Mouse (Mus musculus): ENCODE measurements around the gene Slc16a1. TPM values are rescaled to one million over a fixed set of nuclear protein-coding genes. Genes with fewer than 3 reads are reported as not detected.

The Slc16a1 gene
- polyA plus RNA-seq, 1 experiment from 2014 or later = 76.4 TPM

- 59% methylated on average over 6 of the region's 6 CpGs for WGBS (ENCODE audit: insufficient replicate concordance)
- Histone ChIP-seq H3K27me3 (ENCODE audit: control insufficient read depth, insufficient read depth, low read length) (no peaks in the 10 kb centered on the region), H3K4me3 (ENCODE audit: low read depth, low read length) (no peak overlapping the region), H3K4me2 (no peak overlapping the region), H3K4me1 (ENCODE audit: control insufficient read depth, insufficient read depth, low read length) (no peaks in the 10 kb centered on the region), H3K9me3 (replicated peaks; ENCODE audit: control insufficient read depth, low read length) (no peaks in the 10 kb centered on the region), H3K36me3 (ENCODE audit: control insufficient read depth, insufficient read depth, low read length) (no peaks in the 10 kb centered on the region), H3K9ac (ENCODE audit: low read depth, low read length) (no peak overlapping the region), H3K27ac (ENCODE audit: low read depth, low read length) (no peak overlapping the region)
- ATAC-seq (replicated peaks; ENCODE audit: insufficient number of reproducible peaks, low FRiP score, low TSS enrichment) = no peak
Observed at GRCm38 (mm10) chr3:104610453-104611230, 27.8 kb upstream of the Slc16a1 start.

GRCm38 (mm10) chr3:104611951-104612350 lies 26.5 kb upstream of the Slc16a1 start:
- H3K36me3 ChIP-seq (ENCODE audit: control insufficient read depth, insufficient read depth, low read length) = no peaks in the 10 kb centered on the region
- whole genome bisulfite sequencing (ENCODE audit: insufficient replicate concordance) = 76% methylated on average over 3 of the region's 3 CpGs

GRCm38 (mm10) chr3:104613102-104613501 lies 25.4 kb upstream of the Slc16a1 start:
- 45% methylated on average over 5 of the region's 5 CpGs for WGBS (ENCODE audit: insufficient replicate concordance)
- no peak overlapping the region for H3K4me3 ChIP-seq (ENCODE audit: low read depth, low read length)

More at GRCm38 (mm10) chr3:104611951-104612350, 26.5 kb upstream of the Slc16a1 start:
- Histone ChIP-seq H3K4me1 (ENCODE audit: control insufficient read depth, insufficient read depth, low read length) (peaks cover 4% of the 10 kb centered on the region; the same call in 1 of the 2 replicates), H3K27me3 (ENCODE audit: control insufficient read depth, insufficient read depth, low read length) (no peaks in the 10 kb centered on the region), H3K9ac (ENCODE audit: low read depth, low read length) (no peak overlapping the region), H3K9me3 (replicated peaks; ENCODE audit: control insufficient read depth, low read length) (no peaks in the 10 kb centered on the region), H3K4me3 (ENCODE audit: low read depth, low read length) (no peak overlapping the region), H3K4me2 (no peak overlapping the region), H3K27ac (ENCODE audit: low read depth, low read length) (no peak overlapping the region)
- no peak for ATAC-seq (replicated peaks; ENCODE audit: insufficient number of reproducible peaks, low FRiP score, low TSS enrichment)

GRCm38 (mm10) chr3:104614081-104614480 lies 24.4 kb upstream of the Slc16a1 start:
- peaks cover 4% of the 10 kb centered on the region; the same call in 1 of the 2 replicates for H3K4me1 ChIP-seq (ENCODE audit: control insufficient read depth, insufficient read depth, low read length)
- no peak overlapping the region for H3K4me3 ChIP-seq (ENCODE audit: low read depth, low read length)
- WGBS (ENCODE audit: insufficient replicate concordance) = 86% methylated on average over 1 of the region's 1 CpGs
- no peak overlapping the region for H3K4me2 ChIP-seq
- H3K27me3 ChIP-seq (ENCODE audit: control insufficient read depth, insufficient read depth, low read length) = no peaks in the 10 kb centered on the region
- H3K27ac ChIP-seq (ENCODE audit: low read depth, low read length) = no peak overlapping the region
- no peak for ATAC-seq (replicated peaks; ENCODE audit: insufficient number of reproducible peaks, low FRiP score, low TSS enrichment)
- H3K9me3 ChIP-seq (replicated peaks; ENCODE audit: control insufficient read depth, low read length) = no peaks in the 10 kb centered on the region
- H3K36me3 ChIP-seq (ENCODE audit: control insufficient read depth, insufficient read depth, low read length) = no peaks in the 10 kb centered on the region
- no peak overlapping the region for H3K9ac ChIP-seq (ENCODE audit: low read depth, low read length)

More at GRCm38 (mm10) chr3:104613102-104613501, 25.4 kb upstream of the Slc16a1 start:
- H3K36me3 ChIP-seq (ENCODE audit: control insufficient read depth, insufficient read depth, low read length) = no peaks in the 10 kb centered on the region
- no peak overlapping the region for H3K9ac ChIP-seq (ENCODE audit: low read depth, low read length)
- H3K4me2 ChIP-seq = no peak overlapping the region
- H3K27ac ChIP-seq (ENCODE audit: low read depth, low read length) = no peak overlapping the region
- H3K27me3 ChIP-seq (ENCODE audit: control insufficient read depth, insufficient read depth, low read length) = no peaks in the 10 kb centered on the region
- H3K4me1 ChIP-seq (ENCODE audit: control insufficient read depth, insufficient read depth, low read length) = peaks cover 4% of the 10 kb centered on the region; the same call in 1 of the 2 replicates
- H3K9me3 ChIP-seq (replicated peaks; ENCODE audit: control insufficient read depth, low read length) = no peaks in the 10 kb centered on the region
- ATAC-seq (replicated peaks; ENCODE audit: insufficient number of reproducible peaks, low FRiP score, low TSS enrichment) = no peak

- no peak overlapping the region for H3K9ac ChIP-seq (ENCODE audit: low read depth, low read length)
- 71% methylated on average over 2 of the region's 2 CpGs for WGBS (ENCODE audit: insufficient replicate concordance)
Observed at GRCm38 (mm10) chr3:104615216-104615615, 23.3 kb upstream of the Slc16a1 start.

GRCm38 (mm10) chr3:104616155-104616554 lies 22.3 kb upstream of the Slc16a1 start:
- WGBS (ENCODE audit: insufficient replicate concordance) = 45% methylated on average over 8 of the region's 8 CpGs
- H3K4me3 ChIP-seq (ENCODE audit: low read depth, low read length) = no peak overlapping the region
- ATAC-seq (replicated peaks; ENCODE audit: insufficient number of reproducible peaks, low FRiP score, low TSS enrichment) = no peak
- H3K4me2 ChIP-seq = no peak overlapping the region
- no peaks in the 10 kb centered on the region for H3K27me3 ChIP-seq (ENCODE audit: control insufficient read depth, insufficient read depth, low read length)
- peaks cover 4% of the 10 kb centered on the region; the same call in 1 of the 2 replicates for H3K4me1 ChIP-seq (ENCODE audit: control insufficient read depth, insufficient read depth, low read length)
- H3K9me3 ChIP-seq (replicated peaks; ENCODE audit: control insufficient read depth, low read length) = no peaks in the 10 kb centered on the region
- no peaks in the 10 kb centered on the region for H3K36me3 ChIP-seq (ENCODE audit: control insufficient read depth, insufficient read depth, low read length)
- H3K9ac ChIP-seq (ENCODE audit: low read depth, low read length) = no peak overlapping the region
- H3K27ac ChIP-seq (ENCODE audit: low read depth, low read length) = no peak overlapping the region

More at GRCm38 (mm10) chr3:104615216-104615615, 23.3 kb upstream of the Slc16a1 start:
- Histone ChIP-seq H3K27me3 (ENCODE audit: control insufficient read depth, insufficient read depth, low read length) (no peaks in the 10 kb centered on the region), H3K4me3 (ENCODE audit: low read depth, low read length) (no peak overlapping the region), H3K36me3 (ENCODE audit: control insufficient read depth, insufficient read depth, low read length) (no peaks in the 10 kb centered on the region), H3K9me3 (replicated peaks; ENCODE audit: control insufficient read depth, low read length) (no peaks in the 10 kb centered on the region), H3K27ac (ENCODE audit: low read depth, low read length) (no peak overlapping the region), H3K4me1 (ENCODE audit: control insufficient read depth, insufficient read depth, low read length) (peaks cover 4% of the 10 kb centered on the region; the same call in 1 of the 2 replicates), H3K4me2 (no peak overlapping the region)
- no peak for ATAC-seq (replicated peaks; ENCODE audit: insufficient number of reproducible peaks, low FRiP score, low TSS enrichment)

GRCm38 (mm10) chr3:104621841-104622240 lies 16.6 kb upstream of the Slc16a1 start:
- H3K4me3 ChIP-seq (ENCODE audit: low read depth, low read length) = no peak overlapping the region
- no peaks in the 10 kb centered on the region for H3K9me3 ChIP-seq (replicated peaks; ENCODE audit: control insufficient read depth, low read length)
- H3K4me2 ChIP-seq = no peak overlapping the region
- H3K9ac ChIP-seq (ENCODE audit: low read depth, low read length) = no peak overlapping the region
- H3K27me3 ChIP-seq (ENCODE audit: control insufficient read depth, insufficient read depth, low read length) = no peaks in the 10 kb centered on the region
- ATAC-seq (replicated peaks; ENCODE audit: insufficient number of reproducible peaks, low FRiP score, low TSS enrichment) = no peak
- WGBS (ENCODE audit: insufficient replicate concordance) = 54% methylated on average over 1 of the region's 1 CpGs
- no peaks in the 10 kb centered on the region for H3K4me1 ChIP-seq (ENCODE audit: control insufficient read depth, insufficient read depth, low read length)
- no peaks in the 10 kb centered on the region for H3K36me3 ChIP-seq (ENCODE audit: control insufficient read depth, insufficient read depth, low read length)
- H3K27ac ChIP-seq (ENCODE audit: low read depth, low read length) = no peak overlapping the region

GRCm38 (mm10) chr3:104629810-104630209 lies 8.7 kb upstream of the Slc16a1 start:
- Histone ChIP-seq H3K4me3 (ENCODE audit: low read depth, low read length) (no peak overlapping the region), H3K36me3 (ENCODE audit: control insufficient read depth, insufficient read depth, low read length) (no peaks in the 10 kb centered on the region), H3K27me3 (ENCODE audit: control insufficient read depth, insufficient read depth, low read length) (no peaks in the 10 kb centered on the region), H3K9me3 (replicated peaks; ENCODE audit: control insufficient read depth, low read length) (no peaks in the 10 kb centered on the region), H3K9ac (ENCODE audit: low read depth, low read length) (no peak overlapping the region), H3K4me1 (ENCODE audit: control insufficient read depth, insufficient read depth, low read length) (no peaks in the 10 kb centered on the region; the same call in 1 of the 2 replicates), H3K27ac (ENCODE audit: low read depth, low read length) (no peak overlapping the region), H3K4me2 (no peak overlapping the region)
- WGBS (ENCODE audit: insufficient replicate concordance) = 64% methylated on average over 2 of the region's 2 CpGs
- ATAC-seq (replicated peaks; ENCODE audit: insufficient number of reproducible peaks, low FRiP score, low TSS enrichment) = no peak

Data from heart, embryonic 11.5 days (tissue).